Mouse (Mus musculus): ENCODE results near the gene Dmpk. TPM values are rescaled to one million over a fixed set of nuclear protein-coding genes. Genes with fewer than 3 reads are reported as not detected.

Gene Dmpk
- polyA plus RNA-seq, 1 experiment from 2014 or later = 36.0 TPM

DNA sequence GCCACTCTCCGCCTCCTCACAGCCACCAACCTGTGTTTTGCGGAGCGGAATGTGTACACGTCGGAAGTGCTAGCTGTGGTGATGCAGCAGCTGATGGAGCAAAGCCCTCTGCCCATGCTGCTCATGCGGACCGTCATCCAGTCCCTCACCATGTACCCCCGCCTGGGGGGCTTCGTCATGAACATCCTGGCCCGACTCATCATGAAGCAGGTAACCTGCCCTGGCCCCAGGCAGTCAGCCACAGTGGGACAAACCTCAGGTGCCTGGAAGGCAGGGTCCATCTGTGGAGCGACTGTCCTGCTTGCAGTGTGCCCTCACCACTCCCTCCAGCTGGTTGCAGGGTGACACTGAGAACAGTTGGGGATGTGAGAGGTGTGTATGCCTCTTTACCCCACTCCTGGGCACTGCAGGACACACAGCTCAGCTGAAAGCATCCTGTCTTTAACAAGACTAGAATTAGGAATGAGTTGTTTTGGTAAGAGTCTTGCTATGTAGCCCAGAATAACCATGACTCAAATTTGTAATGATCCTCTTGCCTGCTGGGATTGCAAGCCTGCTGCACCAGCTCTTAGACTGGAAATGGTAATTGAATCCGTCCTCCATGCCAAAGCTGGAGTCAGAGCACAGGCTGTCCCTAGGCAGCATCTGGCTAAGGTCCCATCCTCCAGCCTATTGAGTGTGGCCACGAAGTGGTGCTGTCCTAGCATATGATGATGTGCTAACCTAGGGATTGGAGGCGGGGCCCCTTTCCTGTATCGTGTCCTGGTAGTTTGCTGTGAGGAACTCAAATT, 31.1 kb upstream of the Dmpk start:
- WGBS = 89% methylated on average over 15 of the region's 15 CpGs
- Histone ChIP-seq H3K4me2 (ENCODE audit: low read length) (no peak overlapping the region), H3K9me3 (ENCODE audit: control insufficient read depth, low read length) (no peaks in the 10 kb centered on the region), H3K27me3 (ENCODE audit: control insufficient read depth, insufficient read depth, low read length) (no peaks in the 10 kb centered on the region), H3K27ac (replicated peaks in 1 of 2; ENCODE audit: control insufficient read depth in 1 of 2, insufficient read depth in 1 of 2, low read depth in 2 of 2, low read length in 2 of 2) (no peak overlapping the region), H3K9ac (ENCODE audit: low read length) (no peak overlapping the region), H3K4me1 (ENCODE audit: control insufficient read depth in 2 of 2, insufficient read depth in 2 of 2, low read length in 2 of 2) (peaks cover 0 to 5% of the 10 kb centered on the region in 2 experiments; a peak in 1 of 4 replicates), H3K36me3 (ENCODE audit: control insufficient read depth, insufficient read depth, low read length) (peaks cover 58% of the 10 kb centered on the region), H3K4me3 (ENCODE audit: control insufficient read depth in 1 of 2, insufficient read depth in 1 of 2, low read depth in 1 of 2, low read length in 2 of 2) (no peak overlapping the region)
- ATAC-seq (ENCODE audit: insufficient number of reproducible peaks, insufficient read depth, low FRiP score, low read depth) = no peak

DNA sequence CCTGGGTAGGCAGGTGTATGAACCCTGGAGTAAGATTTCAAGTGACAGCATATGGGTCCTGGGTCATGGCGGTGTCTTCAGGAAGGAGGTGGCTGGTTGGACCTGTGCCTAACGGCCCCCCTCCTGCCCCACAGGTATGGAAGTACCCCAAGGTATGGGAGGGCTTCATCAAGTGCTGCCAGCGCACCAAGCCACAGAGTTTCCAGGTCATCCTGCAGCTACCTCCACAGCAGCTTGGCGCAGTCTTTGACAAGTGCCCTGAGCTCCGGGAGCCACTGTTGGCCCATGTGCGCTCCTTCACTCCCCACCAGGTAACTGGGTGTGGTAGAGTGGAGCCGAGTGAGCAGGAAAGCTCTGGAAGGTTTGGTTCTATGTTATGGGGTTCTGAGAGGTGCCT, 30.5 kb upstream of the Dmpk start:
- Histone ChIP-seq H3K4me3 (ENCODE audit: control insufficient read depth in 1 of 2, insufficient read depth in 1 of 2, low read depth in 1 of 2, low read length in 2 of 2) (no peak overlapping the region), H3K36me3 (ENCODE audit: control insufficient read depth, insufficient read depth, low read length) (peaks cover 52% of the 10 kb centered on the region), H3K9me3 (ENCODE audit: control insufficient read depth, low read length) (no peaks in the 10 kb centered on the region), H3K27me3 (ENCODE audit: control insufficient read depth, insufficient read depth, low read length) (no peaks in the 10 kb centered on the region), H3K4me1 (ENCODE audit: control insufficient read depth in 2 of 2, insufficient read depth in 2 of 2, low read length in 2 of 2) (peaks cover 0 to 5% of the 10 kb centered on the region in 2 experiments; a peak in 1 of 4 replicates), H3K27ac (replicated peaks in 1 of 2; ENCODE audit: control insufficient read depth in 1 of 2, insufficient read depth in 1 of 2, low read depth in 2 of 2, low read length in 2 of 2) (no peak overlapping the region), H3K9ac (ENCODE audit: low read length) (no peak overlapping the region), H3K4me2 (ENCODE audit: low read length) (no peak overlapping the region)
- no peak for ATAC-seq (ENCODE audit: insufficient number of reproducible peaks, insufficient read depth, low FRiP score, low read depth)
- whole genome bisulfite sequencing = 93% methylated on average over 7 of the region's 7 CpGs

DNA sequence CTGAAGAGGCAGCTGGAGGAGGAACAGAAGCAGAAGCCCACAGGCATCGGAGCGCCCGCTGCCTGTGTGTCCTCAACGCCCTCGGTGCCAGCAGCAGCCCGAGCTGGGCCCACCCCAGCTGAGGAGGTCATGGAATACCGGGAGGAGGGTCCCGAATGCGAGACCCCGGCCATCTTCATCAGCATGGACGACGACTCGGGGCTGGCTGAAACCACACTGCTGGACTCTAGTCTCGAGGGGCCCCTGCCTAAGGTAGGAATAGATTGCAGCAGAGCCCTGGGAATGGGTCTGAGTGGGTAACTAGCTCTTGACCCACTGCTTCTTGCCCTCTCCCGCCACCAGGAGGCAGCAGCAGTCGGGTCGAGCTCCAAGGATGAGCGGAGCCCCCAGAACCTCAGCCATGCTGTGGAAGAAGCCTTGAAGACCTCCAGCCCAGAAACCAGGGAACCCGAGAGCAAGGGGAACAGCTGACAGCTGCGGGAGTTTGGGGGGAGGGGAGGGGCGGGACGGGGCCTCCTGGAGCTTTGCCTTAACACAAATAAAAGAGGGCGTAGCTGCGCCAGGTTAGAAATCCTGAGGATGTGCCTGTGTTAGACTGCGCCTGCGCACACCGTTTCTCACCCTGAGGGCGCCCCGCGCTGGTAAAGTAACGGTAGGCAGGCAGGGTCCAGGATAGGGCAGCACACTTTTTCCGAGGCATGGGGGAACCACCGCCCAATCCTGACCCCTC, 29.4 kb upstream of the Dmpk start, which contains the start of gene Rsph6a:
Gene Rsph6a, plus strand, starts transcription at position 644 of the 730 bp plus-strand sequence.
- Histone ChIP-seq H3K9me3 (ENCODE audit: control insufficient read depth, low read length) (no peaks in the 10 kb centered on the region), H3K36me3 (ENCODE audit: control insufficient read depth, insufficient read depth, low read length) (peaks cover 42% of the 10 kb centered on the region), H3K4me3 (ENCODE audit: control insufficient read depth in 1 of 2, insufficient read depth in 1 of 2, low read depth in 1 of 2, low read length in 2 of 2) (no peak within 1 kb of the TSS; a peak in 1 of 4 replicates), H3K9ac (ENCODE audit: low read length) (no peak within 1 kb of the TSS), H3K27ac (replicated peaks in 1 of 2; ENCODE audit: control insufficient read depth in 1 of 2, insufficient read depth in 1 of 2, low read depth in 2 of 2, low read length in 2 of 2) (no peak within 1 kb of the TSS), H3K4me1 (ENCODE audit: control insufficient read depth in 2 of 2, insufficient read depth in 2 of 2, low read length in 2 of 2) (peaks cover 0 to 5% of the 10 kb centered on the region in 2 experiments; a peak in 1 of 4 replicates), H3K4me2 (ENCODE audit: low read length) (peak within 1 kb of the TSS; percentile 48), H3K27me3 (ENCODE audit: control insufficient read depth, insufficient read depth, low read length) (no peaks in the 10 kb centered on the region)
- ATAC-seq (ENCODE audit: insufficient number of reproducible peaks, insufficient read depth, low FRiP score, low read depth) = no peak
- WGBS = 42% methylated on average over 32 of the region's 33 CpGs

DNA sequence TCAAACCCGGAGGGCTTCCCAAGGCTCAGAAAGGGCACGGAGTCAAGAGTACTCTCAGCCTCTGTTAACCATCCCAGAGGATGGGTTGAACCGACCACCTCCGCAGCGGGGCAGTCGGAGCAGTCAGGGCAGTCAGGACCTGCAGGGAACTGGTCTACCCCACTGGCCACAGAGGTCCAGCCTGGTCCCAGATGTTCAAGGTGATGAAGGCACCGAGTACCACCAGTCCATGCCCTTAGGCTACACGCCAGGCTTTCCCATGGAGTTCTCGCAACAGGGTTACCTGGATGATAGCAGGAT, 28.9 kb upstream of the Dmpk start:
- ATAC-seq (ENCODE audit: insufficient number of reproducible peaks, insufficient read depth, low FRiP score, low read depth) = no peak
- Histone ChIP-seq H3K36me3 (ENCODE audit: control insufficient read depth, insufficient read depth, low read length) (peaks cover 37% of the 10 kb centered on the region), H3K9me3 (ENCODE audit: control insufficient read depth, low read length) (no peaks in the 10 kb centered on the region), H3K4me2 (ENCODE audit: low read length) (peak overlapping the region; percentile 48), H3K9ac (ENCODE audit: low read length) (no peak overlapping the region), H3K4me3 (ENCODE audit: control insufficient read depth in 1 of 2, insufficient read depth in 1 of 2, low read depth in 1 of 2, low read length in 2 of 2) (no peak overlapping the region), H3K27me3 (ENCODE audit: control insufficient read depth, insufficient read depth, low read length) (no peaks in the 10 kb centered on the region), H3K4me1 (ENCODE audit: control insufficient read depth in 2 of 2, insufficient read depth in 2 of 2, low read length in 2 of 2) (peaks cover 0 to 5% of the 10 kb centered on the region in 2 experiments; a peak in 1 of 4 replicates), H3K27ac (replicated peaks in 1 of 2; ENCODE audit: control insufficient read depth in 1 of 2, insufficient read depth in 1 of 2, low read depth in 2 of 2, low read length in 2 of 2) (no peak overlapping the region)
- WGBS = 70% methylated on average over 9 of the region's 9 CpGs

DNA sequence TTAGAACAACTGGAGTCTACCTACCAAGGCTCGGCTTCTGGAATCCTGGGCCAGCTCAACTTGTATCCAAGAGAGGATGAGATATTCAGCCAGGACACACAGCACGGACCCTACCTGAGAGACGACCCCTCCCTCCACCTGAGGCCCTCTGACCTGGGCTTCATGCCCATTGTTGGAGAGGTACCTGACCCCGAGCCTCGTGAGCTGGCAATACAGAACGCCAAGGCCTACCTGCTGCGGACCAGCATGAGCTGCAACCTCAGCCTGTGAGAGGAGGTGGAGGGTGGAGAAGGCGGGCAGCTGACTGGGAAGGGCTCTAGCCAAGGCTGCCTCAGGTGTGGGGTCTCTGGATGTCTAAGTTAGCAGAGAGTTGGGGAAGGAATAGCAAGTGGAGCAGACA, 28.5 kb upstream of the Dmpk start:
- Histone ChIP-seq H3K36me3 (ENCODE audit: control insufficient read depth, insufficient read depth, low read length) (peaks cover 33% of the 10 kb centered on the region), H3K27me3 (ENCODE audit: control insufficient read depth, insufficient read depth, low read length) (no peaks in the 10 kb centered on the region)
- 90% methylated on average over 8 of the region's 8 CpGs for WGBS

DNA sequence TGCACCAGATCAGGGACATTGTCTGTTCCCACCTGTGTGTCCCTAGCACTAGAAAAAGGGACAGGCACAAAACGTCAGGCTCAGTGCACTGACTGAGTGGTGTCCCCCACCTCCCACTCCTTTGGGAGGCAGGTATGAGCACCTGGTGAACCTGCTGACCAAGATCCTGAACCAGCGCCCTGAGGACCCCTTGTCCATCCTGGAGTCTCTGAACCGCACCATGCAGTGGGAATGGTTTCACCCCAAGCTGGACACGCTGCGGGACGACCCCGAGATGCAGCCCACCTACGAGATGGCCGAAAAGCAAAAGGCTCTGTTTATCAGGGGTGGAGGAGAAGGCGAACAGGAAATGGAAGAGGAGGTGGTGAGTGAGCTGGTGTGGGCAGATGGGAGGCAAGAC, 26.2 kb upstream of the Dmpk start:
- Histone ChIP-seq H3K27me3 (ENCODE audit: control insufficient read depth, insufficient read depth, low read length) (no peaks in the 10 kb centered on the region), H3K4me3 (ENCODE audit: control insufficient read depth in 1 of 2, insufficient read depth in 1 of 2, low read depth in 1 of 2, low read length in 2 of 2) (no peak overlapping the region), H3K9ac (ENCODE audit: low read length) (no peak overlapping the region), H3K4me2 (ENCODE audit: low read length) (no peak overlapping the region), H3K27ac (replicated peaks in 1 of 2; ENCODE audit: control insufficient read depth in 1 of 2, insufficient read depth in 1 of 2, low read depth in 2 of 2, low read length in 2 of 2) (no peak overlapping the region), H3K4me1 (ENCODE audit: control insufficient read depth in 2 of 2, insufficient read depth in 2 of 2, low read length in 2 of 2) (peaks cover 0 to 5% of the 10 kb centered on the region in 2 experiments; a peak in 1 of 4 replicates), H3K36me3 (ENCODE audit: control insufficient read depth, insufficient read depth, low read length) (peaks cover 10% of the 10 kb centered on the region), H3K9me3 (ENCODE audit: control insufficient read depth, low read length) (no peaks in the 10 kb centered on the region)
- WGBS = 81% methylated on average over 10 of the region's 10 CpGs
- ATAC-seq (ENCODE audit: insufficient number of reproducible peaks, insufficient read depth, low FRiP score, low read depth) = no peak

More for the DNA sequence above, 28.5 kb upstream of the Dmpk start:
- H3K4me2 ChIP-seq (ENCODE audit: low read length) = no peak overlapping the region
- no peak overlapping the region for H3K4me3 ChIP-seq (ENCODE audit: control insufficient read depth in 1 of 2, insufficient read depth in 1 of 2, low read depth in 1 of 2, low read length in 2 of 2)
- H3K9ac ChIP-seq (ENCODE audit: low read length) = no peak overlapping the region
- peaks cover 0 to 5% of the 10 kb centered on the region in 2 experiments; a peak in 1 of 4 replicates for H3K4me1 ChIP-seq (ENCODE audit: control insufficient read depth in 2 of 2, insufficient read depth in 2 of 2, low read length in 2 of 2)
- ATAC-seq (ENCODE audit: insufficient number of reproducible peaks, insufficient read depth, low FRiP score, low read depth) = no peak
- H3K27ac ChIP-seq (replicated peaks in 1 of 2; ENCODE audit: control insufficient read depth in 1 of 2, insufficient read depth in 1 of 2, low read depth in 2 of 2, low read length in 2 of 2) = no peak overlapping the region
- H3K9me3 ChIP-seq (ENCODE audit: control insufficient read depth, low read length) = no peaks in the 10 kb centered on the region

DNA sequence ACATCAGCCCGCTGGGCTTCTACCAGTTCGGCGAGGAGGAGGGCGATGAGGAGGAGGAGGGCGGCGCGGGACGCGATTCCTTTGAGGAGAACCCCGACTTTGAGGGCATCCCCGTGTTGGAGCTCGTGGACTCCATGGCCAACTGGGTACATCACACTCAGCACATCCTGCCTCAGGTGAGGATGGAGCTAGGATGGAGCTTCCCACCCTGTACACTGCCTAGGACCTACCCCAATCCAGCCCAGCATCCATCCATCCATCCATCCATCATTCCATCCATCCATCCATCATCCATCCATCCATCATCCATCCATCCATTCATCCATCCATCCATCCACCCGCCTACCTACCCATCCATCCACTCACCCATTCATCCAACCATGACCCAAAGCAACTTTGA, 17.8 kb upstream of the Dmpk start:
- no peaks in the 10 kb centered on the region for H3K9me3 ChIP-seq (ENCODE audit: control insufficient read depth, low read length)
- H3K4me3 ChIP-seq (ENCODE audit: control insufficient read depth in 1 of 2, insufficient read depth in 1 of 2, low read depth in 1 of 2, low read length in 2 of 2) = no peak overlapping the region
- no peaks in the 10 kb centered on the region for H3K36me3 ChIP-seq (ENCODE audit: control insufficient read depth, insufficient read depth, low read length)
- H3K4me1 ChIP-seq (ENCODE audit: control insufficient read depth in 2 of 2, insufficient read depth in 2 of 2, low read length in 2 of 2) = no peaks in the 10 kb centered on the region
- 43% methylated on average over 13 of the region's 13 CpGs for WGBS
- no peak overlapping the region for H3K9ac ChIP-seq (ENCODE audit: low read length)
- H3K27ac ChIP-seq (replicated peaks in 1 of 2; ENCODE audit: control insufficient read depth in 1 of 2, insufficient read depth in 1 of 2, low read depth in 2 of 2, low read length in 2 of 2) = no peak overlapping the region
- peaks cover 34% of the 10 kb centered on the region for H3K27me3 ChIP-seq (ENCODE audit: control insufficient read depth, insufficient read depth, low read length)
- peak overlapping the region; percentile 12; the same call in 1 of the 2 replicates for H3K4me2 ChIP-seq (ENCODE audit: low read length)
- ATAC-seq (ENCODE audit: insufficient number of reproducible peaks, insufficient read depth, low FRiP score, low read depth) = no peak

Data from heart, embryonic 14.5 days (tissue).